Mouse (Mus musculus): ENCODE data around the gene Lmo7. TPM values are rescaled to one million over a fixed set of nuclear protein-coding genes. Genes with fewer than 3 reads are reported as not detected.
A peak's percentile ranks its signal among the peaks of the same experiment; 100 is the strongest.

Lmo7 gene
- polyA plus RNA-seq (2012; rRNA removed): 1.7 and 2.3 TPM in 2 replicates

DNA sequence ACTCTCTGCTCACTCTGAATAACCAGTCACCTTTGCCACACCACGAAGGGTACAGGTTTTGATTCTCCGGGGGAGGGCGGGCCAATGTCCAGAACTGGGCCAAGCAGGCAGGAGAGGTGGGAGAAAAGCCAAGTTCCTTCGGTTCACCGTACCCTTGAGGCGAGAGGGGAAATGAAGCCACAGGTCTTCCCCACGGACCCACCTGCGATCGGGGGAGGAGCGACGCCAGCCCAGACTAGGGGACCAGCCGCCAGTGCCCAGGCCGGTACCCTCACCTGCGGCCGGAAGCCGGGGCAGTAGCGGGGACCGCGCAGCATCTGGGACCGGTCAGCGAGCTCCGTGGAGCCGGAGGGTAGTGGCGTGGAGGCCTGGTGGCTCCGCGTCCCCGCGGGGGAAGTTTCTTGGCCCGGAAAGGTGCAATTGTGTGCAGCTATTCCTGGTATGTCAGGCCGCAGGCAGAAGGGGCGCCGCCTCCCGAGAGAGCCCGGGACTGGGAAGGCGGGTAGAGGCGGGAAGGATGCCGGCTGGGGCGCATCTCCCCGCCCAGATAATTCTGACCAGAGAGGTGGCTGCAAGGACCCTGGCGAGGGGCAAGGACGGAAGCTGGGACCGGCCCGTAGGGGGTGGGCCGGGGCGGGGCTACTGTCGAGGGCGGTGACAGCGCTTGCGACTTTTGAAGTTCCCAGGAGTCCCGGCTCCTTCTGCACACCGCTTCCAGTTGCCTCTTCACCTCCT is at the start of gene Lmo7, which contains the start of gene Gm9922:
Gene Lmo7 (plus strand): TSS at position 721 of the 735 bp plus-strand sequence.
Gene Gm9922 (minus strand): TSS at position 578 of the 735 bp plus-strand sequence.
- Histone ChIP-seq H3K27me3 (ENCODE audit: control insufficient read depth, insufficient read depth, low read length) (no peaks in the 10 kb centered on the region), H3K4me3 (ENCODE audit: control insufficient read depth, low read depth, low read length) (peak within 1 kb of the TSS; percentile 69), H3K4me1 (ENCODE audit: control insufficient read depth, insufficient read depth, low read length) (no peaks in the 10 kb centered on the region; the same call in 1 of the 2 replicates), H3K27ac (ENCODE audit: control insufficient read depth, insufficient read depth, low read depth, low read length) (no peak within 1 kb of the TSS), H3K36me3 (ENCODE audit: control insufficient read depth, insufficient read depth, low read length) (no peaks in the 10 kb centered on the region)
- TF ChIP-seq POLR2A (IDR thresholded peaks at IDR 0.05; ENCODE audit: control insufficient read depth, low read depth, low read length) (no peak), CTCF (IDR thresholded peaks at IDR 0.05; ENCODE audit: control insufficient read depth, insufficient read depth, insufficient replicate concordance, low read depth, low read length) (no peak)

DNA sequence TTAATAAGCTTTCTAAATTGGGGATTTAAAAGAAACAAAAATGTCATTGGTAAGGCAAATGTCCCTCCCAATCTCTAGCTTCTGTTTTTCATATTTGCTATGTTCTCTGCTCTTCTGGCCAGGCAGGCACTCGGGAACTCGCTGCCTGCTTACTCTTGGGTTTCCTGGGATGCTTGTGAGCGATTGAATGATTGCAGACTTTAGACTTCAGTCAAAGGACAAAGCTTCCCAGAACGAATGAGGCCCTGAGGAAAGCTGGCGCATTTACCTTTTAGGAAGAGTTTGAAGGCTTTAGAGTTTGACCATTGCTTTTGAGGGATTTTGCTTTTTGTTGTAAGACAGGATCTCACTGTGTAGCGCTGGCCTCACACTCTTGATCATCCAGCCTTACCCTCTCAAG is 42.1 kb upstream of the Lmo7 start:
- Histone ChIP-seq H3K4me1 (ENCODE audit: control insufficient read depth, insufficient read depth, low read length) (no peaks in the 10 kb centered on the region), H3K27ac (ENCODE audit: control insufficient read depth, insufficient read depth, low read depth, low read length) (no peak overlapping the region), H3K27me3 (ENCODE audit: control insufficient read depth, insufficient read depth, low read length) (no peaks in the 10 kb centered on the region), H3K36me3 (ENCODE audit: control insufficient read depth, insufficient read depth, low read length) (no peaks in the 10 kb centered on the region; the same call in 1 of the 2 replicates), H3K4me3 (ENCODE audit: control insufficient read depth, low read depth, low read length) (no peak overlapping the region)
- no peak for TF ChIP-seq CTCF (IDR thresholded peaks at IDR 0.05; ENCODE audit: control insufficient read depth, insufficient read depth, insufficient replicate concordance, low read depth, low read length)
- TF ChIP-seq POLR2A (IDR thresholded peaks at IDR 0.05; ENCODE audit: control insufficient read depth, low read depth, low read length): no peak

DNA sequence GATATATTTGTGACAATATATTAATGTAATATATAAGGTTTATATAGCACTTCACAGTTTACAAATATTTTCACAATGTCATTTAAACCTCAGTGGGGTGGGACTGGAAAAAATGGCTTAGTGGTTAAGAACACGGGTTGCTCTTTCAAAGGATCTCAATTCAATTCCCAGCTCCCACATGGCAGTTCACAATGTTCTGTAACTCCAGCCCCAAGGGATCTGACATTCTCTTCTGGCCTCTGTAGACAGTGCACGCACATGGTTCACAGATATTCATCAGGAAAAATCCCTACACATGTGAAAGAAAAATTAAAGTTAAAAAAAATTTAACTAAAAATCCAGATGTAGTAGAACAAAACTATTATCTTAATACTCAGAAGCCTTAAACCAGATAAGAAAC is 41.4 kb upstream of the Lmo7 start:
- TF ChIP-seq CTCF (IDR thresholded peaks at IDR 0.05; ENCODE audit: control insufficient read depth, insufficient read depth, insufficient replicate concordance, low read depth, low read length) (no peak), POLR2A (IDR thresholded peaks at IDR 0.05; ENCODE audit: control insufficient read depth, low read depth, low read length) (no peak)

DNA sequence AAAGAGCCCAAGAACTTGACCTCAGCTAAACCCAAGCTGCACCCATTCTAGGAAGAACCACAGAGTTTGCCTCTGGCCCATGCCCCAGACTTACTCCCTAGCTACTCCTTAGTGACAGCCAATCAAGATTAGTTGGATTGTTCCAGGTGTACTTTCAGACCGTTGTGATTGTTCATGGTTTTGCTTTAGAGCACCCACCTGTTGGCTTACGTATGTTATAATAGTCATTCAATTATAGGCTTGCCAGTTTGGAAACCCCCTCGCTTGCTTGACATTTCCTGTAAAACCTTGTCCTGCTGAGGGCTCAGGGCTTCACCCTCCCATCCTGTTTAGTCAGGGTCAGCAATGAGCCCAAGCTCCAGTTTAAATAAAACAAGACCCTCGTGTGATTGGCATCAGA is 25.3 kb upstream of the Lmo7 start:
- TF ChIP-seq POLR2A (IDR thresholded peaks at IDR 0.05; ENCODE audit: control insufficient read depth, low read depth, low read length) (no peak), CTCF (IDR thresholded peaks at IDR 0.05; ENCODE audit: control insufficient read depth, insufficient read depth, insufficient replicate concordance, low read depth, low read length) (no peak)
- H3K36me3 ChIP-seq (ENCODE audit: control insufficient read depth, insufficient read depth, low read length): no peaks in the 10 kb centered on the region
- no peaks in the 10 kb centered on the region for H3K27me3 ChIP-seq (ENCODE audit: control insufficient read depth, insufficient read depth, low read length)

More for the DNA sequence above, 41.4 kb upstream of the Lmo7 start:
- no peaks in the 10 kb centered on the region for H3K27me3 ChIP-seq (ENCODE audit: control insufficient read depth, insufficient read depth, low read length)
- H3K27ac ChIP-seq (ENCODE audit: control insufficient read depth, insufficient read depth, low read depth, low read length): no peak overlapping the region
- H3K4me1 ChIP-seq (ENCODE audit: control insufficient read depth, insufficient read depth, low read length): no peaks in the 10 kb centered on the region
- no peaks in the 10 kb centered on the region; the same call in 1 of the 2 replicates for H3K36me3 ChIP-seq (ENCODE audit: control insufficient read depth, insufficient read depth, low read length)
- H3K4me3 ChIP-seq (ENCODE audit: control insufficient read depth, low read depth, low read length): no peak overlapping the region

DNA sequence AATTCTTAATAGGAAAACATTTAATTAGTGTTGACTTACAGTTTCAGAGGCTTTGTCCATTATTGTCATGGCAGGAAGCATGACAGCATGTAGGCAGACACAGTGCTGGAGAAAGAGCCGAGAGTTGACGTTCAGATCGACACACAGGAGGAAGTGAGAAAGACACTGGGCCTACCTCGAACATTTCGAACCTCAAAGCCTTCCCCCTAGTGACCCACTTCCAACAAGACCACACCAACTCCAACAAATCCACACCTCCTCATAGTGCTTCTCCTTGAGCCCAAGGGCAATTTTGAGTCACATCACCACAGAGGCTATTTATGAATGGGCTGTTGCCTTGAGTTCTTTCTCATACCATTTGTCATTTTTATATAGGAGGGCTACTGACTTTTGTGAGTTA is 22.7 kb upstream of the Lmo7 start:
- H3K4me1 ChIP-seq (ENCODE audit: control insufficient read depth, insufficient read depth, low read length): no peaks in the 10 kb centered on the region
- no peaks in the 10 kb centered on the region for H3K36me3 ChIP-seq (ENCODE audit: control insufficient read depth, insufficient read depth, low read length)
- no peak for TF ChIP-seq CTCF (IDR thresholded peaks at IDR 0.05; ENCODE audit: control insufficient read depth, insufficient read depth, insufficient replicate concordance, low read depth, low read length)
- TF ChIP-seq POLR2A (IDR thresholded peaks at IDR 0.05; ENCODE audit: control insufficient read depth, low read depth, low read length): no peak
- no peak overlapping the region for H3K4me3 ChIP-seq (ENCODE audit: control insufficient read depth, low read depth, low read length)
- H3K27ac ChIP-seq (ENCODE audit: control insufficient read depth, insufficient read depth, low read depth, low read length): no peak overlapping the region
- no peaks in the 10 kb centered on the region for H3K27me3 ChIP-seq (ENCODE audit: control insufficient read depth, insufficient read depth, low read length)

More for the DNA sequence above, 25.3 kb upstream of the Lmo7 start:
- Histone ChIP-seq H3K4me1 (ENCODE audit: control insufficient read depth, insufficient read depth, low read length) (no peaks in the 10 kb centered on the region), H3K27ac (ENCODE audit: control insufficient read depth, insufficient read depth, low read depth, low read length) (no peak overlapping the region), H3K4me3 (ENCODE audit: control insufficient read depth, low read depth, low read length) (no peak overlapping the region)

DNA sequence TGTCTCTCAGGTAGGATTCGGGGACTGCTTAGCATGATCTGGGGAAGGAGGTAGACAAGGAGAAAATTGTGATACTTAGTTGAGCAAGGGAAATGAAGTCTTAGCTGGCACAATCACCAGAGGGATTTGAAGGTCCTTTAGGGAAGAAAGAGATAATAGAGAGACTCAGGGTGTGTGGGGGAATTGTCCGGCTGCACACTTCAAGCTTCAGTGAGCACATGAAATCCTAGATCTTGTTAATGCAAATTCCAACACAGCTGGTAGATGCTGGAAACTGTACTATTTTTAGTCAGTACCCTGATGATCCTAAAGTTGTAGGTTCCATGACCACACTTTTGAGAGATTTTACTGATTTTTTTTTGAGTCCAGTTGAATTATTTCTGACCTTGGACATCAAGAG is 15.3 kb upstream of the Lmo7 start:
- TF ChIP-seq CTCF (IDR thresholded peaks at IDR 0.05; ENCODE audit: control insufficient read depth, insufficient read depth, insufficient replicate concordance, low read depth, low read length): no peak
- no peak for TF ChIP-seq POLR2A (IDR thresholded peaks at IDR 0.05; ENCODE audit: control insufficient read depth, low read depth, low read length)
- Histone ChIP-seq H3K4me3 (ENCODE audit: control insufficient read depth, low read depth, low read length) (no peak overlapping the region), H3K4me1 (ENCODE audit: control insufficient read depth, insufficient read depth, low read length) (no peaks in the 10 kb centered on the region), H3K36me3 (ENCODE audit: control insufficient read depth, insufficient read depth, low read length) (no peaks in the 10 kb centered on the region), H3K27me3 (ENCODE audit: control insufficient read depth, insufficient read depth, low read length) (no peaks in the 10 kb centered on the region), H3K27ac (ENCODE audit: control insufficient read depth, insufficient read depth, low read depth, low read length) (no peak overlapping the region)

DNA sequence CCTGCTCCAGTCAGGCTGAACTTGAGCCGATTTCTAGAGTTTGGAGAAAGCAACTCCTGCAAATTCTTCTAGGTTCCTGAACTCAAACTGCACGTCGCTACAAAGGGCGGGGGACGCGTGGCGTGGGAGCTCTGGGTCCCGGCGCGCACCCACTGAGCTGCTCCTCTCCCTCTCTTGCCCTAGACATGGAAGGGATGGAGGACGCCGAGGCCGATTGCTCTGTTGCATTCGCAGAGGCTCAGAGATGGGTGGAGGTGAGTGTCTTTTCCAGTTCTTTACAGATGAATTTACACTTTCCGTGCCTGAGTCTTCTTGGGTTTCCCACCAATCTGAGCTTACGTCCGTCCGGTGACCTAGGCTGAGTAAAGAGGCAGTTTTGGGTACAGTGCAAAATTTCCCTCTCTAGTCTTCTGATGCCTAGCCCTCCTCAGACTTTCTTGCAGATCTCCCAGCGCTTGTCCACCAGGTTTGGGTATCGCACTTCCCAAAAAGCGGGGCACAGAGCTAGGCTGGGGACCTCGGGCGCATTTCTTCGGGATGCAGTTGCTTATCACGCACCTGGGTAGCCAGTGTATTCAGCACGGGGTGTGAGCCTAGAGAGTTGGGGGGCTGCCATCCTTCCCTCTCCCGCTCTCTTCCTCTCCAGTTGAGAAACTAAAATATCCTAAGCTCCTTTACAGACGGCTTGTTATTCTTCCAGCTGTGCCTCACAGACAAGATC is 375 bp downstream of the Lmo7 start:
- no peaks in the 10 kb centered on the region; the same call in 1 of the 2 replicates for H3K4me1 ChIP-seq (ENCODE audit: control insufficient read depth, insufficient read depth, low read length)
- no peak overlapping the region for H3K27ac ChIP-seq (ENCODE audit: control insufficient read depth, insufficient read depth, low read depth, low read length)
- peak overlapping the region; percentile 69 for H3K4me3 ChIP-seq (ENCODE audit: control insufficient read depth, low read depth, low read length)
- no peak for TF ChIP-seq CTCF (IDR thresholded peaks at IDR 0.05; ENCODE audit: control insufficient read depth, insufficient read depth, insufficient replicate concordance, low read depth, low read length)
- TF ChIP-seq POLR2A (IDR thresholded peaks at IDR 0.05; ENCODE audit: control insufficient read depth, low read depth, low read length): no peak
- no peaks in the 10 kb centered on the region for H3K27me3 ChIP-seq (ENCODE audit: control insufficient read depth, insufficient read depth, low read length)
- H3K36me3 ChIP-seq (ENCODE audit: control insufficient read depth, insufficient read depth, low read length): no peaks in the 10 kb centered on the region
